Mouse (Mus musculus) embryonic facial prominence, embryonic 10.5 days (tissue): ENCODE data around the gene Hoxa2. TPM values are rescaled to one million over a fixed set of nuclear protein-coding genes. Genes with fewer than 3 reads are reported as not detected.
A peak's percentile ranks its signal among the peaks of the same experiment; 100 is the strongest.

Source experiments
- DNase-seq: peaks from one replicate; pipeline ENCODE4 v3.0.0-alpha.2; 2017; ENCODE audit warnings: low spot score
- H3K27ac ChIP-seq: fragments of 300-500 bp; sonication (generic); replicated peaks from 2 replicates; pipeline ENCODE4 v1.5.1; 2016; ENCODE audit warnings: mild to moderate bottlenecking
- H3K27me3 ChIP-seq: fragments of 300-500 bp; sonication (generic); replicated peaks from 2 replicates; pipeline ENCODE4 v1.6.1; 2016; ENCODE audit warnings: low read depth, mild to moderate bottlenecking; ENCODE audit not compliant: poor library complexity, severe bottlenecking
- H3K36me3 ChIP-seq: fragments of 300-500 bp; sonication (generic); replicated peaks from 2 replicates; pipeline ENCODE4 v1.6.1; 2016; ENCODE audit warnings: mild to moderate bottlenecking, moderate library complexity
- H3K4me1 ChIP-seq: fragments of 300-500 bp; sonication (generic); 2 replicates; pipeline ENCODE4 v1.6.1; 2016
- H3K4me3 ChIP-seq: fragments of 300-500 bp; sonication (generic); 2 replicates; pipeline ENCODE4 v1.5.1; 2016; ENCODE audit warnings: mild to moderate bottlenecking, moderate library complexity
- H3K9me3 ChIP-seq: fragments of 300-500 bp; sonication (generic); 2 replicates; pipeline ENCODE4 v1.6.1; 2016; ENCODE audit warnings: mild to moderate bottlenecking
- WGBS: fragments of 180-500 bp; shearing (Covaris S2); methylation state at CpG from one replicate; pipeline ENCODE4 v1.1.7; 2016; 5-methylcytosine and 5-hydroxymethylcytosine counted together
- polyA plus RNA-seq: library from polyadenylated mRNA; unstranded; fragments of >200 nt; fragmentation: Nextera tagmentation; extraction: Ambion mirVana; gene quantifications from 2 replicates; pipeline ENCODE4 v1.2.1, GENCODE M21; 2016

Hoxa2 gene
- polyA plus RNA-seq, 1 experiment from 2014 or later = 8.7 TPM

GRCm38 (mm10) chr6:52196811-52197210 is 32.2 kb upstream of the Hoxa2 start:
- no peaks in the 10 kb centered on the region for H3K9me3 ChIP-seq
- peaks cover 5% of the 10 kb centered on the region for H3K4me1 ChIP-seq
- no peak for DNase-seq
- no peak overlapping the region for H3K4me3 ChIP-seq
- 1% methylated on average over 9 of the region's 9 CpGs for WGBS
- H3K27me3 ChIP-seq = peaks cover 100% of the 10 kb centered on the region
- no peaks in the 10 kb centered on the region for H3K36me3 ChIP-seq
- H3K27ac ChIP-seq = no peak overlapping the region

GRCm38 (mm10) chr6:52194690-52195089 is 30.1 kb upstream of the Hoxa2 start:
- 3% methylated on average over 10 of the region's 10 CpGs for WGBS
- H3K27me3 ChIP-seq = peaks cover 100% of the 10 kb centered on the region
- no peaks in the 10 kb centered on the region for H3K36me3 ChIP-seq
- peaks cover 14% of the 10 kb centered on the region for H3K4me1 ChIP-seq
- H3K4me3 ChIP-seq = no peak overlapping the region
- H3K9me3 ChIP-seq = no peaks in the 10 kb centered on the region
- no peak overlapping the region for H3K27ac ChIP-seq
- DNase-seq = peak; percentile 38

- H3K36me3 ChIP-seq = no peaks in the 10 kb centered on the region
- peaks cover 100% of the 10 kb centered on the region for H3K27me3 ChIP-seq
- H3K27ac ChIP-seq = no peak overlapping the region
- peak overlapping the region; percentile 55 for H3K4me3 ChIP-seq
- H3K4me1 ChIP-seq = peaks cover 14% of the 10 kb centered on the region
- no peaks in the 10 kb centered on the region for H3K9me3 ChIP-seq
- WGBS = under 1% methylated on average over 48 of the region's 55 CpGs
- peak; percentile 85 for DNase-seq
Measured at GRCm38 (mm10) chr6:52191860-52192550, 27.4 kb upstream of the Hoxa2 start.

GRCm38 (mm10) chr6:52190906-52191810 is 26.5 kb upstream of the Hoxa2 start, which contains the start of gene Hoxa4:
Gene Hoxa4 (minus strand): TSS chr6:52191753.
- WGBS = under 1% methylated on average over 94 of the region's 102 CpGs
- Histone ChIP-seq H3K9me3 (no peaks in the 10 kb centered on the region), H3K4me1 (peaks cover 14% of the 10 kb centered on the region), H3K27me3 (peaks cover 100% of the 10 kb centered on the region), H3K36me3 (no peaks in the 10 kb centered on the region), H3K4me3 (peak within 1 kb of the TSS; percentile 55), H3K27ac (no peak within 1 kb of the TSS)
- peak; percentile 44 for DNase-seq

GRCm38 (mm10) chr6:52190410-52190809 is 25.8 kb upstream of the Hoxa2 start:
- Histone ChIP-seq H3K4me1 (peaks cover 14% of the 10 kb centered on the region), H3K9me3 (no peaks in the 10 kb centered on the region), H3K27me3 (peaks cover 100% of the 10 kb centered on the region), H3K36me3 (no peaks in the 10 kb centered on the region), H3K27ac (no peak overlapping the region), H3K4me3 (no peak overlapping the region)
- WGBS = under 1% methylated on average over 23 of the region's 23 CpGs
- DNase-seq = peak; percentile 47

- H3K27ac ChIP-seq = no peak overlapping the region
Measured at GRCm38 (mm10) chr6:52189909-52190308, 25.3 kb upstream of the Hoxa2 start.

GRCm38 (mm10) chr6:52189172-52189591 is 24.6 kb upstream of the Hoxa2 start:
- 9% methylated on average over 5 of the region's 5 CpGs for WGBS
- peaks cover 14% of the 10 kb centered on the region for H3K4me1 ChIP-seq
- no peak overlapping the region for H3K4me3 ChIP-seq
- H3K27me3 ChIP-seq = peaks cover 100% of the 10 kb centered on the region
- no peak overlapping the region for H3K27ac ChIP-seq
- no peaks in the 10 kb centered on the region for H3K9me3 ChIP-seq
- no peaks in the 10 kb centered on the region for H3K36me3 ChIP-seq
- DNase-seq = peak; percentile 34

More at GRCm38 (mm10) chr6:52189909-52190308, 25.3 kb upstream of the Hoxa2 start:
- WGBS = 5% methylated on average over 8 of the region's 8 CpGs
- DNase-seq = peak; percentile 49
- peaks cover 14% of the 10 kb centered on the region for H3K4me1 ChIP-seq
- no peaks in the 10 kb centered on the region for H3K36me3 ChIP-seq
- H3K4me3 ChIP-seq = no peak overlapping the region
- H3K27me3 ChIP-seq = peaks cover 100% of the 10 kb centered on the region
- H3K9me3 ChIP-seq = no peaks in the 10 kb centered on the region

GRCm38 (mm10) chr6:52186500-52186899 is 21.9 kb upstream of the Hoxa2 start:
- WGBS = 8% methylated on average over 1 of the region's 1 CpGs
- no peak for DNase-seq
- H3K4me1 ChIP-seq = peaks cover 6% of the 10 kb centered on the region; the same call in 1 of the 2 replicates
- H3K9me3 ChIP-seq = no peaks in the 10 kb centered on the region
- H3K4me3 ChIP-seq = no peak overlapping the region
- no peaks in the 10 kb centered on the region for H3K36me3 ChIP-seq
- H3K27ac ChIP-seq = no peak overlapping the region
- H3K27me3 ChIP-seq = peaks cover 100% of the 10 kb centered on the region

- no peaks in the 10 kb centered on the region for H3K9me3 ChIP-seq
- DNase-seq = no peak
- H3K27ac ChIP-seq = no peak overlapping the region
- no peak overlapping the region for H3K4me3 ChIP-seq
- no peaks in the 10 kb centered on the region for H3K4me1 ChIP-seq
- H3K36me3 ChIP-seq = no peaks in the 10 kb centered on the region
- 7% methylated on average over 3 of the region's 3 CpGs for WGBS
- peaks cover 100% of the 10 kb centered on the region for H3K27me3 ChIP-seq
Measured at GRCm38 (mm10) chr6:52185834-52186233, 21.2 kb upstream of the Hoxa2 start.

- DNase-seq = no peak
- Histone ChIP-seq H3K4me1 (no peaks in the 10 kb centered on the region), H3K27ac (no peak overlapping the region), H3K27me3 (peaks cover 100% of the 10 kb centered on the region), H3K36me3 (no peaks in the 10 kb centered on the region), H3K9me3 (no peaks in the 10 kb centered on the region), H3K4me3 (no peak overlapping the region)
- 2% methylated on average over 19 of the region's 19 CpGs for WGBS
Measured at GRCm38 (mm10) chr6:52185222-52185621, 20.6 kb upstream of the Hoxa2 start.

- Histone ChIP-seq H3K27ac (no peak overlapping the region), H3K4me3 (no peak overlapping the region), H3K27me3 (peaks cover 100% of the 10 kb centered on the region), H3K9me3 (no peaks in the 10 kb centered on the region), H3K4me1 (no peaks in the 10 kb centered on the region), H3K36me3 (no peaks in the 10 kb centered on the region)
- DNase-seq = peak; percentile 36
- WGBS = 1% methylated on average over 6 of the region's 6 CpGs
Measured at GRCm38 (mm10) chr6:52184668-52185067, 20.0 kb upstream of the Hoxa2 start.

GRCm38 (mm10) chr6:52183311-52184080 is 18.9 kb upstream of the Hoxa2 start:
- H3K4me3 ChIP-seq = no peak overlapping the region
- no peak for DNase-seq
- no peaks in the 10 kb centered on the region for H3K36me3 ChIP-seq
- peaks cover 100% of the 10 kb centered on the region for H3K27me3 ChIP-seq
- H3K4me1 ChIP-seq = no peaks in the 10 kb centered on the region
- no peaks in the 10 kb centered on the region for H3K9me3 ChIP-seq
- WGBS = 8% methylated on average over 10 of the region's 10 CpGs
- no peak overlapping the region for H3K27ac ChIP-seq
